Mouse (Mus musculus) embryonic facial prominence, embryonic 14.5 days (tissue): ENCODE measurements around the gene Sh2b2. TPM values are rescaled to one million over a fixed set of nuclear protein-coding genes. Genes with fewer than 3 reads are reported as not detected.

Experiments
- ATAC-seq: fragments of 200-750 bp; cut with Nextera tagmentation; 2 replicates; pipeline ENCODE4 v1.8.0; 2017; ENCODE audit warnings: low read depth, moderate number of reproducible peaks, moderate TSS enrichment
- DNase-seq: peaks from one replicate; pipeline ENCODE4 v3.0.0-alpha.2; 2015; ENCODE audit warnings: low spot score
- H3K27ac ChIP-seq: fragments of 300-500 bp; sonication (generic); replicated peaks from 2 replicates; pipeline ENCODE4 v1.5.1; 2014; ENCODE audit warnings: low read depth, mild to moderate bottlenecking, low read length, moderate library complexity
- H3K27me3 ChIP-seq: fragments of 300-500 bp; sonication (generic); replicated peaks from 2 replicates; pipeline ENCODE4 v1.6.1; 2014; ENCODE audit warnings: low read length; ENCODE audit not compliant: control insufficient read depth, insufficient read depth
- H3K36me3 ChIP-seq: fragments of 300-500 bp; sonication (generic); 2 replicates; pipeline ENCODE4 v1.6.1; 2014; ENCODE audit warnings: low read length, mixed read lengths; ENCODE audit not compliant: control insufficient read depth, insufficient read depth
- H3K4me1 ChIP-seq: fragments of 300-500 bp; sonication (generic); 2 replicates; pipeline ENCODE4 v1.6.1; 2014; ENCODE audit warnings: antibody characterized with exemption, low read length; ENCODE audit not compliant: control insufficient read depth, insufficient read depth
- H3K4me2 ChIP-seq: fragments of 300-500 bp; sonication (generic); 2 replicates; pipeline ENCODE4 v1.6.1; 2014; ENCODE audit warnings: low read depth, mild to moderate bottlenecking, low read length, moderate library complexity, mixed read lengths
- H3K4me3 ChIP-seq: fragments of 300-500 bp; sonication (generic); 2 replicates; pipeline ENCODE4 v1.5.1; 2014; ENCODE audit warnings: low read depth, mild to moderate bottlenecking, low read length
- H3K9ac ChIP-seq: fragments of 300-500 bp; sonication (generic); 2 replicates; pipeline ENCODE4 v1.6.1; 2014; ENCODE audit warnings: low read depth, mild to moderate bottlenecking, low read length, moderate library complexity, mixed read lengths
- H3K9me3 ChIP-seq: fragments of 300-500 bp; sonication (generic); 2 replicates; pipeline ENCODE4 v1.6.1; 2016; ENCODE audit warnings: low read length; ENCODE audit not compliant: control insufficient read depth
- WGBS: fragments of 180-500 bp; shearing (Covaris S2); extraction: QIAGEN DNeasy Blood & Tissue Kit; methylation state at CpG from one replicate; pipeline ENCODE4 v1.1.7; 2014; 5-methylcytosine and 5-hydroxymethylcytosine counted together
- polyA plus RNA-seq: library from polyadenylated mRNA; unstranded; fragments of >200 nt; fragmentation: Nextera tagmentation; extraction: Ambion mirVana; gene quantifications from 2 replicates; pipeline ENCODE4 v1.2.1, GENCODE M21; 2014

Gene Sh2b2
- polyA plus RNA-seq, 1 experiment from 2014 or later, result 10.3 TPM

DNA sequence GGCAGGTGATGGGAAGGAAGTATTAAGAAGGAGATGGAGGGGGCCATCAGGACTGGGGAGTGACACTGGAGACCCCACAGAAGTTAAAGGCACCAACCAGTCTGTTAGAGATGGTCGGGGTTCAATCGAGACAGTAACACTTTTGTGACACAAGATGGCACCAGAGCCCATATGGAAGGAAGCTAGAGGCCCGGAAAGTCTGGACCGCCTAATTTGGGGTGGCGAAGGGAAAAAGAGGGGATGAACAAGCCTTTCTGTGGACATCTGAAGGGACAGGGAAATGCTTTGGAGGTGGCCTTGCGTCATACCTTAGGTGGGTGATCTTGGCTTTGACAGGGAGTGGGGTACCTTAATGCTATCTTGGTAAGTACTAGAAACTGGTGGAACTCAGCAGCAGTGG lies 35.0 kb upstream of the Sh2b2 start:
- WGBS, result 49% methylated on average over 6 of the region's 6 CpGs

DNA sequence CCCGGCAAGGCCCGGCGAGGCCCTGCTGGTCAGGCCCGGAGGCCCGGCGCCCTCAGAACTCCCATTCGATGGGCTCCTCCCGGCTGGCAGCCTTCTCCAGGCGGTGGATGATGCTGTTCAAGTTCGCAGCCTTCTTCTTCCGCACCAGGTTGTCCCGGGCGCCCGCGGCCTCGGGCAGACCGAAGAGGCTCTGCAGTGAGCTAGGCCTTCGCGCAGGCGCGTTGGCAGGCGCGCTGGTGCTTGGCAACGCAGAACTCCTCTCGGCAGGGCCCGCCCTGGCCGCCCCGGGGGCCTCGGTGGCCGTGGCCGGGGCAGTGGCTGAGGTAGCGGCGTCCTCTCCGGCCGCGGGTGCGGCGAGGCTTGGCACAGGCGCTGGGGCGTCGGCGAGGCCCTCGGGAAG lies 28.4 kb upstream of the Sh2b2 start:
- Histone ChIP-seq H3K27me3 (no peaks in the 10 kb centered on the region), H3K4me2 (no peak overlapping the region), H3K9ac (no peak overlapping the region), H3K9me3 (no peaks in the 10 kb centered on the region), H3K4me1 (peaks cover 7% of the 10 kb centered on the region), H3K36me3 (peaks cover 77% of the 10 kb centered on the region), H3K27ac (no peak overlapping the region), H3K4me3 (no peak overlapping the region)
- 90% methylated on average over 7 of the region's 43 CpGs for WGBS
- DNase-seq, result no peak
- ATAC-seq, result no peak

More for the DNA sequence above, 35.0 kb upstream of the Sh2b2 start:
- Histone ChIP-seq H3K36me3 (peaks cover 73% of the 10 kb centered on the region), H3K9ac (no peak overlapping the region), H3K4me2 (no peak overlapping the region), H3K4me3 (no peak overlapping the region), H3K27ac (no peak overlapping the region), H3K27me3 (no peaks in the 10 kb centered on the region), H3K4me1 (no peaks in the 10 kb centered on the region), H3K9me3 (no peaks in the 10 kb centered on the region)
- DNase-seq (no peak), ATAC-seq (no peak; the same call in 1 of the 2 replicates)

DNA sequence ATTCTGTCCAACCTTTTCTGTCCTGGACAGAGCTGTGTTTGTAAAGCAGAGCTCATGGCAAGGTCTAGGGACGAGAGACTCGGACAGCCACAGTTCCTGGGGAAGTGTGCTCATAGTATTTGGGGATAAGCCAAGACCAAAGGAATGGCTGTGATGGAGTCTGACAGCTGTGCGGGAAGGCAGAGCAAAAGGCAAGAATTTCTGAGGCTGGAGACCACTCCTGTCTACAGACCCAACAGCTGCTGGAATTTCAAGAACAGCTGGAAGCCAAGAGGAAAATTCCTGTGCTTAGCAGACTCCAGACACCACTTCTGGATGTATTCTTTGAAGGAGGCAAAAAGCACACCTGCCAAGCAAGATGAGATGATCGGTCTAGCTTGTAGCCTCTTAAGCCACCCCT lies 23.6 kb upstream of the Sh2b2 start:
- Histone ChIP-seq H3K9me3 (no peaks in the 10 kb centered on the region), H3K27me3 (no peaks in the 10 kb centered on the region), H3K4me1 (peaks cover 11% of the 10 kb centered on the region), H3K36me3 (peaks cover 29% of the 10 kb centered on the region), H3K4me3 (no peak overlapping the region), H3K27ac (peak overlapping the region; percentile 65; the same call in 1 of the 2 replicates), H3K9ac (no peak overlapping the region), H3K4me2 (no peak overlapping the region)
- WGBS, result 46% methylated on average over 4 of the region's 4 CpGs
- ATAC-seq (peak; percentile 88), DNase-seq (peak; percentile 89)

DNA sequence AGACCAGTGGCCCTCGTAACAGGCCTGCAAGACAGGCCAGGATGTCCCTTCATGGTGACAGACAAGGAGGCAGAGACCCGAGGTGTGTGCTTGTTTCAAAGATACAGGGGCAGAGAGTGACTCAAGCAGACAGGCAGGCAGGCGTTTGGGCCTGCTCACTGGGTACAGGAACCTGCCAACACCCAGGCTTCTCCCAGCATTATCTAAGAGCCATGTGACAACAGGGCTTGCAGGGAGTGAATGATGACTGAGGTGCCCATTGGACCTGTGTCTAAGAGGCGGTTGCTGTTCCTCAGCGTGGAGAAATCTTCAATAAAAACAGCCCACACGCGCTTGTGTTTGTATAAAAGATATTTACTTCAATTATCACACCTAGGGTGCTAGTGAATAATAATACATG lies 19.7 kb upstream of the Sh2b2 start:
- H3K9ac ChIP-seq, result no peak overlapping the region
- H3K27me3 ChIP-seq, result no peaks in the 10 kb centered on the region
- no peaks in the 10 kb centered on the region for H3K36me3 ChIP-seq
- no peaks in the 10 kb centered on the region for H3K9me3 ChIP-seq
- H3K4me1 ChIP-seq, result peaks cover 11% of the 10 kb centered on the region
- 75% methylated on average over 7 of the region's 7 CpGs for WGBS
- H3K4me2 ChIP-seq, result no peak overlapping the region
- DNase-seq (no peak), ATAC-seq (no peak)
- no peak overlapping the region for H3K27ac ChIP-seq
- no peak overlapping the region for H3K4me3 ChIP-seq

DNA sequence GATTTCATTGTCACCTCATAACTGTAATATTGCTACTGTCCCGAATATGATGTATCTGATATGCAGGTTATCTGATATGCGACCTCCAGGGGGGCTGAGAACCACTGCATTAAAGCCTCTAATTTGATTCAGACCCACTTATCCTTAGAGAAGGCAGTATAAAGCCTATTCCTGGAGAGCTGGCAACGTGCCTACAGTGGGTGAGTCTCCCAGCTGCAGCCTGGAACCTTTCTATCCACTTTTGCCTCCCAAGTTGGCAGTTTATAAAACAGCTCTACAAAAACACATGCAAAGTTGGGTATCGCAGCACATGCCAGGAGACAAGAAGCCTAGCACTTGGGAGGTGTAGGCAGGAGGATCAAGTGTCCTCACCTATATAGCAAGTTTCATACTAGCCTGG lies 17.0 kb upstream of the Sh2b2 start:
- ATAC-seq, result no peak
- WGBS, result 68% methylated on average over 4 of the region's 4 CpGs

DNA sequence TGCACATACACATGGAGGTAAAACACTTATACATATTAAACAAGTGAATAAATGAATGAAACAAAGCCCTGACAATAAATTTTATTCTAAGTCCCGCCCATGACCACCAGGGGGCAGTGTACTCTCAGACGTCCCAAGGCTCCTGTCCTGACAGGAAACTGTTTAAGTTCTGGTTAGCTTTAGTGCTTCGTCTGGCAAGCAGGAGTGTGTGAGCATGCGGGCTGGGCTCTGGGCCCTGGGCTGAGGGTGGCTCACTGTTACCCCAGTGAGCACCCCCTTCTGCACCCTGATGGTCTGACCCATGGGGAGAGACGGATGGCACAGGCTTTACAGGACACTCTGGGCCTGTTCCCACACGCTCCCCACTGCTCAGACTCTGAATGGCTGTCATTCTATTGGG lies 12.6 kb upstream of the Sh2b2 start:
- Histone ChIP-seq H3K9me3 (no peaks in the 10 kb centered on the region), H3K27me3 (no peaks in the 10 kb centered on the region), H3K4me3 (no peak overlapping the region), H3K9ac (no peak overlapping the region), H3K36me3 (0 out of 2 replicates have a peak, but pooled peaks cover 12% of the 10 kb centered on the region), H3K4me2 (no peak overlapping the region), H3K27ac (no peak overlapping the region), H3K4me1 (no peaks in the 10 kb centered on the region)
- peak; percentile 81 for DNase-seq
- whole genome bisulfite sequencing, result 33% methylated on average over 6 of the region's 6 CpGs
- ATAC-seq, result peak; percentile 72; the same call in 1 of the 2 replicates

More for the DNA sequence above, 17.0 kb upstream of the Sh2b2 start:
- Histone ChIP-seq H3K4me1 (no peaks in the 10 kb centered on the region), H3K36me3 (no peaks in the 10 kb centered on the region), H3K9me3 (no peaks in the 10 kb centered on the region), H3K27ac (no peak overlapping the region), H3K4me2 (no peak overlapping the region), H3K27me3 (no peaks in the 10 kb centered on the region), H3K4me3 (no peak overlapping the region), H3K9ac (no peak overlapping the region)
- no peak for DNase-seq

DNA sequence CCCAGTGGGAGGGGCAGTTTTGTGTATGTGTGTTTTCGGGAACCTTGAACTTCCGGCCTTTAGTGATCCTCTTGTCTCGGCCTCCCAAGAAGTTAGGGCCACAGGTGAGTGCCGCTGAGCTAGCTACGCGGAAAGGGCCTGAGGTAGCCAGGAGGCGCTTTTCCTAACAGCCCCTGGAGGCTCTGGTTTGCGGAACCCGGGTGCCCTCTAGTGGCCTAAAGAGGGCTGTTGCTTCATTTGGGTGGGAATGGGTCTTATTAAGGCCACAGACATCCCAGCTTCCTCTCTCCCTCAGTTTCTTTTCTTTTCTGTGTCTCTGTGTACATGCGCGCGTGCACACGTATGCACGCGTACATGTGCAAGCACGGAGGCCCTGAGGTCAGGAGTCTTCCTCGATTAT lies 6.5 kb upstream of the Sh2b2 start:
- DNase-seq (peak; percentile 82), ATAC-seq (peak; percentile 25; the same call in 1 of the 2 replicates)
- Histone ChIP-seq H3K4me3 (no peak overlapping the region), H3K36me3 (peaks cover 15% of the 10 kb centered on the region; the same call in 1 of the 2 replicates), H3K9me3 (no peaks in the 10 kb centered on the region), H3K4me2 (no peak overlapping the region), H3K9ac (no peak overlapping the region), H3K4me1 (no peaks in the 10 kb centered on the region), H3K27me3 (no peaks in the 10 kb centered on the region), H3K27ac (no peak overlapping the region)
- WGBS, result 13% methylated on average over 17 of the region's 17 CpGs

DNA sequence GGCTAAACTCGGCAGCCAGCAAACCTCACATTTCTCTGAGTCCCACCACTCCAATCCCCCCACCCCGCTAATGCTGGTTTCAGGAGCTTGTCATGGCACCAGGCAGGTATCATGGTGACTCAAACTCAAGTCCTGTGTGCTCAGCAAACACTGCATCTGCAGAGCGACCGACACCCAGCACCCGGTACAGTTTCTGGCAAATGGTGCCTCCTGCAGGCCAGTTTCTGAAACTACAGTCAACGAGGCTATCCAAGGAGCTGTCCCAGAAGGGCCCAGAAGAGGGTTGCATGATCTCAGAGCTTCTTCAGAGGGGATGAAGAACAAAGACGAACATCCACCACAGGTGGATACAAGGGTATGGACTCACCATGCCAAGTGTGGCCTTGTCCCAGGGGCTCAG lies 4.6 kb upstream of the Sh2b2 start:
- H3K36me3 ChIP-seq, result peaks cover 5% of the 10 kb centered on the region; the same call in 1 of the 2 replicates
- WGBS, result 49% methylated on average over 7 of the region's 7 CpGs
- no peaks in the 10 kb centered on the region for H3K4me1 ChIP-seq
- H3K9ac ChIP-seq, result no peak overlapping the region
- ATAC-seq (no peak), DNase-seq (no peak)
- H3K9me3 ChIP-seq, result no peaks in the 10 kb centered on the region
- H3K27me3 ChIP-seq, result no peaks in the 10 kb centered on the region
- H3K4me3 ChIP-seq, result no peak overlapping the region
- no peak overlapping the region for H3K27ac ChIP-seq
- no peak overlapping the region for H3K4me2 ChIP-seq

DNA sequence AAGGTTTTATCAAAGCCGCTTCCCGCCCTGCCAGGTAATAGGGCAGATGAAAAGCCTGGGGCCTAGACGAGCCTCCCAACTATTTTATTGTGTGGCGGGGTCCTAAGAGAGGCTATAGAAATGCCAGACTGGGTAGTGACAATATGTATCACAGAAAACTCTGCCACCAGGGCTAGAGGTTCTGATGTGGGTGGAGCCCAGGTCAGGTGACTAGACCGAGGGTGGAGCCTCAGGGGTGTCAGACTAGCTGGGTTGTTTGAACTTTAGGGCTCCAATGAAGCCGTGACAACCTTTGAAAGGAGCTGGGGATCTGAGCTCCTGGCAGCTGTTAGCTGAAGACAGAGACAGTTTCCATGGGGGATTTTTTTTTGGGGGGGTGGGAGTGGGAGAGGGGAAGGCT lies 2.1 kb upstream of the Sh2b2 start:
- H3K4me1 ChIP-seq, result 0 out of 2 replicates have a peak, but pooled peaks cover 4% of the 10 kb centered on the region
- H3K9ac ChIP-seq, result no peak overlapping the region
- no peaks in the 10 kb centered on the region for H3K9me3 ChIP-seq
- WGBS, result 61% methylated on average over 6 of the region's 6 CpGs
- no peak overlapping the region for H3K4me2 ChIP-seq
- H3K4me3 ChIP-seq, result no peak overlapping the region
- H3K27me3 ChIP-seq, result no peaks in the 10 kb centered on the region
- DNase-seq (no peak), ATAC-seq (no peak)
- H3K27ac ChIP-seq, result no peak overlapping the region
- peaks cover 3% of the 10 kb centered on the region; the same call in 1 of the 2 replicates for H3K36me3 ChIP-seq
